Mouse (Mus musculus): ENCODE data around the gene Defb39. TPM values are rescaled to one million over a fixed set of nuclear protein-coding genes. Genes with fewer than 3 reads are reported as not detected.

Defb39 gene
- not detected in 2 replicates for polyA plus RNA-seq (2011; ENCODE audit: insufficient read depth, insufficient read length, low read depth, missing spikeins)

GRCm38 (mm10) chr8:19064710-19065109 lies at the start of gene Defb39:
TSS of gene Defb39 (minus strand) at chr8:19064810.
- H3K27me3 ChIP-seq (ENCODE audit: control insufficient read depth, insufficient read depth, low read length, poor library complexity, severe bottlenecking), result no peaks in the 10 kb centered on the region
- no peaks in the 10 kb centered on the region for H3K36me3 ChIP-seq (ENCODE audit: control insufficient read depth, insufficient read depth, low read length, poor library complexity, severe bottlenecking)
- H3K27ac ChIP-seq (ENCODE audit: insufficient read depth, low read length), result no peak within 1 kb of the TSS
- H3K4me3 ChIP-seq (ENCODE audit: low read depth, low read length), result no peak within 1 kb of the TSS
- H3K4me1 ChIP-seq (ENCODE audit: control insufficient read depth, insufficient read depth, low read length), result no peaks in the 10 kb centered on the region
- H3K9ac ChIP-seq (ENCODE audit: low read depth, poor library complexity, severe bottlenecking), result no peak within 1 kb of the TSS
- TF ChIP-seq CTCF (IDR thresholded peaks at IDR 0.05; ENCODE audit: low read depth, low read length) (no peak), EP300 (IDR thresholded peaks at IDR 0.05; ENCODE audit: insufficient read depth, low read depth, low read length) (no peak), POLR2A (IDR thresholded peaks at IDR 0.05; ENCODE audit: insufficient read depth, low read length) (no peak)
- H3K9me3 ChIP-seq (replicated peaks; ENCODE audit: control insufficient read depth, insufficient read depth, low read length, poor library complexity, severe bottlenecking), result no peaks in the 10 kb centered on the region; the same call in 1 of the 2 replicates

GRCm38 (mm10) chr8:19066013-19066412 lies 1.4 kb upstream of the Defb39 start:
- H3K27ac ChIP-seq (ENCODE audit: insufficient read depth, low read length), result no peak overlapping the region
- no peaks in the 10 kb centered on the region for H3K9me3 ChIP-seq (replicated peaks; ENCODE audit: control insufficient read depth, insufficient read depth, low read length, poor library complexity, severe bottlenecking)
- no peaks in the 10 kb centered on the region for H3K27me3 ChIP-seq (ENCODE audit: control insufficient read depth, insufficient read depth, low read length, poor library complexity, severe bottlenecking)
- H3K9ac ChIP-seq (ENCODE audit: low read depth, poor library complexity, severe bottlenecking), result no peak overlapping the region
- no peak overlapping the region for H3K4me3 ChIP-seq (ENCODE audit: low read depth, low read length)
- no peak for TF ChIP-seq POLR2A (IDR thresholded peaks at IDR 0.05; ENCODE audit: insufficient read depth, low read length)
- no peak for TF ChIP-seq EP300 (IDR thresholded peaks at IDR 0.05; ENCODE audit: insufficient read depth, low read depth, low read length)
- TF ChIP-seq CTCF (IDR thresholded peaks at IDR 0.05; ENCODE audit: low read depth, low read length), result no peak
- H3K36me3 ChIP-seq (ENCODE audit: control insufficient read depth, insufficient read depth, low read length, poor library complexity, severe bottlenecking), result no peaks in the 10 kb centered on the region
- H3K4me1 ChIP-seq (ENCODE audit: control insufficient read depth, insufficient read depth, low read length), result no peaks in the 10 kb centered on the region

GRCm38 (mm10) chr8:19062891-19063290 lies 1.7 kb downstream of the Defb39 start:
- Histone ChIP-seq H3K4me3 (ENCODE audit: low read depth, low read length) (no peak overlapping the region), H3K27ac (ENCODE audit: insufficient read depth, low read length) (no peak overlapping the region), H3K27me3 (ENCODE audit: control insufficient read depth, insufficient read depth, low read length, poor library complexity, severe bottlenecking) (no peaks in the 10 kb centered on the region), H3K9ac (ENCODE audit: low read depth, poor library complexity, severe bottlenecking) (no peak overlapping the region), H3K9me3 (replicated peaks; ENCODE audit: control insufficient read depth, insufficient read depth, low read length, poor library complexity, severe bottlenecking) (no peaks in the 10 kb centered on the region; the same call in 1 of the 2 replicates), H3K36me3 (ENCODE audit: control insufficient read depth, insufficient read depth, low read length, poor library complexity, severe bottlenecking) (no peaks in the 10 kb centered on the region), H3K4me1 (ENCODE audit: control insufficient read depth, insufficient read depth, low read length) (no peaks in the 10 kb centered on the region)
- TF ChIP-seq EP300 (IDR thresholded peaks at IDR 0.05; ENCODE audit: insufficient read depth, low read depth, low read length), result no peak
- TF ChIP-seq CTCF (IDR thresholded peaks at IDR 0.05; ENCODE audit: low read depth, low read length), result no peak
- no peak for TF ChIP-seq POLR2A (IDR thresholded peaks at IDR 0.05; ENCODE audit: insufficient read depth, low read length)

GRCm38 (mm10) chr8:19045242-19045641 lies 19.4 kb downstream of the Defb39 start:
- no peaks in the 10 kb centered on the region for H3K4me1 ChIP-seq (ENCODE audit: control insufficient read depth, insufficient read depth, low read length)
- H3K27ac ChIP-seq (ENCODE audit: insufficient read depth, low read length), result no peak overlapping the region
- H3K36me3 ChIP-seq (ENCODE audit: control insufficient read depth, insufficient read depth, low read length, poor library complexity, severe bottlenecking), result no peaks in the 10 kb centered on the region
- no peak for TF ChIP-seq EP300 (IDR thresholded peaks at IDR 0.05; ENCODE audit: insufficient read depth, low read depth, low read length)
- TF ChIP-seq POLR2A (IDR thresholded peaks at IDR 0.05; ENCODE audit: insufficient read depth, low read length), result no peak
- no peak for TF ChIP-seq CTCF (IDR thresholded peaks at IDR 0.05; ENCODE audit: low read depth, low read length)
- H3K27me3 ChIP-seq (ENCODE audit: control insufficient read depth, insufficient read depth, low read length, poor library complexity, severe bottlenecking), result no peaks in the 10 kb centered on the region
- 0 out of 2 replicates have a peak overlapping the region, but pooled peaks have one; percentile 2 for H3K9ac ChIP-seq (ENCODE audit: low read depth, poor library complexity, severe bottlenecking)
- H3K9me3 ChIP-seq (replicated peaks; ENCODE audit: control insufficient read depth, insufficient read depth, low read length, poor library complexity, severe bottlenecking), result no peaks in the 10 kb centered on the region; the same call in 1 of the 2 replicates
- peak overlapping the region; percentile 36 for H3K4me3 ChIP-seq (ENCODE audit: low read depth, low read length)

- H3K4me1 ChIP-seq (ENCODE audit: control insufficient read depth, insufficient read depth, low read length), result no peaks in the 10 kb centered on the region
- H3K9ac ChIP-seq (ENCODE audit: low read depth, poor library complexity, severe bottlenecking), result no peak within 1 kb of the TSS
- H3K27ac ChIP-seq (ENCODE audit: insufficient read depth, low read length), result no peak within 1 kb of the TSS
- H3K9me3 ChIP-seq (replicated peaks; ENCODE audit: control insufficient read depth, insufficient read depth, low read length, poor library complexity, severe bottlenecking), result no peaks in the 10 kb centered on the region; the same call in 1 of the 2 replicates
- no peaks in the 10 kb centered on the region for H3K36me3 ChIP-seq (ENCODE audit: control insufficient read depth, insufficient read depth, low read length, poor library complexity, severe bottlenecking)
- no peak for TF ChIP-seq POLR2A (IDR thresholded peaks at IDR 0.05; ENCODE audit: insufficient read depth, low read length)
- TF ChIP-seq CTCF (IDR thresholded peaks at IDR 0.05; ENCODE audit: low read depth, low read length), result no peak
- TF ChIP-seq EP300 (IDR thresholded peaks at IDR 0.05; ENCODE audit: insufficient read depth, low read depth, low read length), result no peak
- H3K27me3 ChIP-seq (ENCODE audit: control insufficient read depth, insufficient read depth, low read length, poor library complexity, severe bottlenecking), result no peaks in the 10 kb centered on the region
- no peak within 1 kb of the TSS for H3K4me3 ChIP-seq (ENCODE audit: low read depth, low read length)
These were observed 38.1 kb downstream of the Defb39 start, which contains the start of gene Defb38 for GRCm38 (mm10) chr8:19026466-19026865. TSS of gene Defb38 (minus strand) at chr8:19026566.

Other genes with a start within 250 kb of the Defb39 start
- not detected in 2 replicates for gene Defb40, start 86.6 kb downstream of the Defb39 start, polyA plus RNA-seq (2011; ENCODE audit: insufficient read depth, insufficient read length, low read depth, missing spikeins)
- gene Defb37, start 73.8 kb downstream of the Defb39 start, polyA plus RNA-seq (2011; ENCODE audit: insufficient read depth, insufficient read length, low read depth, missing spikeins), result not detected in 2 replicates
- not detected in 2 replicates for gene Defb38, start 38.2 kb downstream of the Defb39 start, polyA plus RNA-seq (2011; ENCODE audit: insufficient read depth, insufficient read length, low read depth, missing spikeins)
- gene Defb12, start 50.0 kb upstream of the Defb39 start, polyA plus RNA-seq (2011; ENCODE audit: insufficient read depth, insufficient read length, low read depth, missing spikeins), result not detected in 2 replicates
- not detected in 2 replicates for gene Defb34, start 58.9 kb upstream of the Defb39 start, polyA plus RNA-seq (2011; ENCODE audit: insufficient read depth, insufficient read length, low read depth, missing spikeins)
- gene Gm45826, start 76.0 kb upstream of the Defb39 start, polyA plus RNA-seq (2011; ENCODE audit: insufficient read depth, insufficient read length, low read depth, missing spikeins), result not detected in 2 replicates
- not detected in 2 replicates for gene Defb14, start 129.5 kb upstream of the Defb39 start, polyA plus RNA-seq (2011; ENCODE audit: insufficient read depth, insufficient read length, low read depth, missing spikeins)
- not detected in 2 replicates for gene Defb4, start 133.9 kb upstream of the Defb39 start, polyA plus RNA-seq (2011; ENCODE audit: insufficient read depth, insufficient read length, low read depth, missing spikeins)
- gene Defb6, start 160.7 kb upstream of the Defb39 start, polyA plus RNA-seq (2011; ENCODE audit: insufficient read depth, insufficient read length, low read depth, missing spikeins), result not detected in 2 replicates
- not detected in 2 replicates for gene Defb46, start 175.1 kb upstream of the Defb39 start, polyA plus RNA-seq (2011; ENCODE audit: insufficient read depth, insufficient read length, low read depth, missing spikeins)
- gene Defb5, start 182.8 kb upstream of the Defb39 start, polyA plus RNA-seq (2011; ENCODE audit: insufficient read depth, insufficient read length, low read depth, missing spikeins), result not detected in 2 replicates
- not detected in 2 replicates for gene Defb3, start 228.6 kb upstream of the Defb39 start, polyA plus RNA-seq (2011; ENCODE audit: insufficient read depth, insufficient read length, low read depth, missing spikeins)